Mouse (Mus musculus): ENCODE measurements around the gene Chrna1. TPM values are rescaled to one million over a fixed set of nuclear protein-coding genes. Genes with fewer than 3 reads are reported as not detected.

Chrna1 gene
- total and polyA plus RNA-seq, 2 experiments = not detected

- no peaks in the 10 kb centered on the region for H3K27me3 ChIP-seq (ENCODE audit: control insufficient read depth, insufficient read depth, low read length)
Observed at GRCm38 (mm10) chr2:73596786-73597185, 16.6 kb upstream of the Chrna1 start.

GRCm38 (mm10) chr2:73596326-73596725 lies 16.2 kb upstream of the Chrna1 start:
- H3K79me2 ChIP-seq (ENCODE audit: control insufficient read depth, insufficient read depth, low read length) = no peaks in the 10 kb centered on the region
- no peak overlapping the region for H3K4me3 ChIP-seq (ENCODE audit: insufficient read depth, low read depth, low read length)
- WGBS = 66% methylated on average over 5 of the region's 5 CpGs
- TF ChIP-seq CTCF (IDR thresholded peaks at IDR 0.05; ENCODE audit: low read depth, low read length) = no peak
- TF ChIP-seq POLR2A (IDR thresholded peaks at IDR 0.05; ENCODE audit: extremely low read depth, insufficient read depth, low read length) = no peak
- H3K4me1 ChIP-seq (ENCODE audit: control insufficient read depth, insufficient read depth, low read length) = peaks cover 7% of the 10 kb centered on the region
- H3K9ac ChIP-seq (ENCODE audit: low read depth, low read length) = no peak overlapping the region
- no peaks in the 10 kb centered on the region for H3K36me3 ChIP-seq (ENCODE audit: control insufficient read depth, insufficient read depth, low read length)
- H3K27ac ChIP-seq (replicated peaks; ENCODE audit: insufficient read depth, low read depth, low read length) = no peak overlapping the region
- no peaks in the 10 kb centered on the region for H3K27me3 ChIP-seq (ENCODE audit: control insufficient read depth, insufficient read depth, low read length)
- DNase-seq (ENCODE audit: extremely low read depth, low read depth, low spot score) = no peak

More at GRCm38 (mm10) chr2:73596786-73597185, 16.6 kb upstream of the Chrna1 start:
- no peak overlapping the region for H3K9ac ChIP-seq (ENCODE audit: low read depth, low read length)
- H3K79me2 ChIP-seq (ENCODE audit: control insufficient read depth, insufficient read depth, low read length) = no peaks in the 10 kb centered on the region
- TF ChIP-seq CTCF (IDR thresholded peaks at IDR 0.05; ENCODE audit: low read depth, low read length) (no peak), POLR2A (IDR thresholded peaks at IDR 0.05; ENCODE audit: extremely low read depth, insufficient read depth, low read length) (no peak)
- no peaks in the 10 kb centered on the region for H3K36me3 ChIP-seq (ENCODE audit: control insufficient read depth, insufficient read depth, low read length)
- no peak overlapping the region for H3K27ac ChIP-seq (replicated peaks; ENCODE audit: insufficient read depth, low read depth, low read length)
- no peak overlapping the region for H3K4me3 ChIP-seq (ENCODE audit: insufficient read depth, low read depth, low read length)
- peaks cover 6% of the 10 kb centered on the region for H3K4me1 ChIP-seq (ENCODE audit: control insufficient read depth, insufficient read depth, low read length)
- no peak for DNase-seq (ENCODE audit: extremely low read depth, low read depth, low spot score)
- WGBS = 17% methylated on average over 9 of the region's 9 CpGs

GRCm38 (mm10) chr2:73593101-73593439 lies 12.9 kb upstream of the Chrna1 start:
- Histone ChIP-seq H3K36me3 (ENCODE audit: control insufficient read depth, insufficient read depth, low read length) (no peaks in the 10 kb centered on the region), H3K79me2 (ENCODE audit: control insufficient read depth, insufficient read depth, low read length) (no peaks in the 10 kb centered on the region), H3K27me3 (ENCODE audit: control insufficient read depth, insufficient read depth, low read length) (no peaks in the 10 kb centered on the region), H3K4me1 (ENCODE audit: control insufficient read depth, insufficient read depth, low read length) (peaks cover 7% of the 10 kb centered on the region), H3K9ac (ENCODE audit: low read depth, low read length) (no peak overlapping the region), H3K4me3 (ENCODE audit: insufficient read depth, low read depth, low read length) (no peak overlapping the region), H3K27ac (replicated peaks; ENCODE audit: insufficient read depth, low read depth, low read length) (no peak overlapping the region)
- TF ChIP-seq POLR2A (IDR thresholded peaks at IDR 0.05; ENCODE audit: extremely low read depth, insufficient read depth, low read length) = 0 out of 2 replicates have a peak, but pooled peaks have one; percentile 6
- TF ChIP-seq CTCF (IDR thresholded peaks at IDR 0.05; ENCODE audit: low read depth, low read length) = no peak
- WGBS = 76% methylated on average over 2 of the region's 2 CpGs
- DNase-seq (ENCODE audit: extremely low read depth, low read depth, low spot score) = no peak

- peak; percentile 33 for DNase-seq (ENCODE audit: extremely low read depth, low read depth, low spot score)
Observed at GRCm38 (mm10) chr2:73592231-73593100, 12.3 kb upstream of the Chrna1 start.

GRCm38 (mm10) chr2:73591246-73591645 lies 11.1 kb upstream of the Chrna1 start:
- Histone ChIP-seq H3K4me1 (ENCODE audit: control insufficient read depth, insufficient read depth, low read length) (peaks cover 5% of the 10 kb centered on the region), H3K27ac (replicated peaks; ENCODE audit: insufficient read depth, low read depth, low read length) (no peak overlapping the region), H3K4me3 (ENCODE audit: insufficient read depth, low read depth, low read length) (no peak overlapping the region), H3K9ac (ENCODE audit: low read depth, low read length) (no peak overlapping the region), H3K27me3 (ENCODE audit: control insufficient read depth, insufficient read depth, low read length) (no peaks in the 10 kb centered on the region), H3K36me3 (ENCODE audit: control insufficient read depth, insufficient read depth, low read length) (no peaks in the 10 kb centered on the region), H3K79me2 (ENCODE audit: control insufficient read depth, insufficient read depth, low read length) (no peaks in the 10 kb centered on the region)
- WGBS = 62% methylated on average over 6 of the region's 6 CpGs
- no peak for DNase-seq (ENCODE audit: extremely low read depth, low read depth, low spot score)
- TF ChIP-seq POLR2A (IDR thresholded peaks at IDR 0.05; ENCODE audit: extremely low read depth, insufficient read depth, low read length) = no peak

More at GRCm38 (mm10) chr2:73592231-73593100, 12.3 kb upstream of the Chrna1 start:
- TF ChIP-seq POLR2A (IDR thresholded peaks at IDR 0.05; ENCODE audit: extremely low read depth, insufficient read depth, low read length) (no peak), CTCF (IDR thresholded peaks at IDR 0.05; ENCODE audit: low read depth, low read length) (no peak)
- Histone ChIP-seq H3K9ac (ENCODE audit: low read depth, low read length) (no peak overlapping the region), H3K36me3 (ENCODE audit: control insufficient read depth, insufficient read depth, low read length) (no peaks in the 10 kb centered on the region), H3K4me1 (ENCODE audit: control insufficient read depth, insufficient read depth, low read length) (peaks cover 7% of the 10 kb centered on the region), H3K27ac (replicated peaks; ENCODE audit: insufficient read depth, low read depth, low read length) (0 out of 2 replicates have a peak overlapping the region, but pooled peaks have one; percentile 5), H3K27me3 (ENCODE audit: control insufficient read depth, insufficient read depth, low read length) (no peaks in the 10 kb centered on the region), H3K4me3 (ENCODE audit: insufficient read depth, low read depth, low read length) (no peak overlapping the region), H3K79me2 (ENCODE audit: control insufficient read depth, insufficient read depth, low read length) (no peaks in the 10 kb centered on the region)
- WGBS = 67% methylated on average over 14 of the region's 14 CpGs

GRCm38 (mm10) chr2:73590106-73590505 lies 10.0 kb upstream of the Chrna1 start:
- no peaks in the 10 kb centered on the region for H3K36me3 ChIP-seq (ENCODE audit: control insufficient read depth, insufficient read depth, low read length)
- 34% methylated on average over 12 of the region's 12 CpGs for WGBS
- no peaks in the 10 kb centered on the region for H3K79me2 ChIP-seq (ENCODE audit: control insufficient read depth, insufficient read depth, low read length)
- DNase-seq (ENCODE audit: extremely low read depth, low read depth, low spot score) = no peak
- H3K27ac ChIP-seq (replicated peaks; ENCODE audit: insufficient read depth, low read depth, low read length) = no peak overlapping the region
- H3K27me3 ChIP-seq (ENCODE audit: control insufficient read depth, insufficient read depth, low read length) = no peaks in the 10 kb centered on the region
- H3K4me1 ChIP-seq (ENCODE audit: control insufficient read depth, insufficient read depth, low read length) = peaks cover 5% of the 10 kb centered on the region
- TF ChIP-seq CTCF (IDR thresholded peaks at IDR 0.05; ENCODE audit: low read depth, low read length) = no peak
- TF ChIP-seq POLR2A (IDR thresholded peaks at IDR 0.05; ENCODE audit: extremely low read depth, insufficient read depth, low read length) = no peak
- H3K4me3 ChIP-seq (ENCODE audit: insufficient read depth, low read depth, low read length) = no peak overlapping the region
- H3K9ac ChIP-seq (ENCODE audit: low read depth, low read length) = no peak overlapping the region

Measured in liver, adult 2 months (tissue).